Mouse (Mus musculus) skeletal muscle tissue, postnatal 0 days (tissue): ENCODE measurements around the gene Gm20503. TPM values are rescaled to one million over a fixed set of nuclear protein-coding genes. Genes with fewer than 3 reads are reported as not detected.

Experiments used
- polyA plus RNA-seq: library from polyadenylated mRNA; unstranded; fragments of >200 nt; fragmentation: Nextera tagmentation; extraction: Ambion mirVana; gene quantifications from 2 replicates; pipeline ENCODE4 v1.2.1, GENCODE M21; 2015

The Gm20503 gene
- 20.0 and 21.2 TPM in 2 replicates for polyA plus RNA-seq

GRCm38 (mm10) chr4:59002948-59003805 lies at the start of gene Gm20503:
Gm20503 (plus strand) TSS chr4:59003210.

DNA sequence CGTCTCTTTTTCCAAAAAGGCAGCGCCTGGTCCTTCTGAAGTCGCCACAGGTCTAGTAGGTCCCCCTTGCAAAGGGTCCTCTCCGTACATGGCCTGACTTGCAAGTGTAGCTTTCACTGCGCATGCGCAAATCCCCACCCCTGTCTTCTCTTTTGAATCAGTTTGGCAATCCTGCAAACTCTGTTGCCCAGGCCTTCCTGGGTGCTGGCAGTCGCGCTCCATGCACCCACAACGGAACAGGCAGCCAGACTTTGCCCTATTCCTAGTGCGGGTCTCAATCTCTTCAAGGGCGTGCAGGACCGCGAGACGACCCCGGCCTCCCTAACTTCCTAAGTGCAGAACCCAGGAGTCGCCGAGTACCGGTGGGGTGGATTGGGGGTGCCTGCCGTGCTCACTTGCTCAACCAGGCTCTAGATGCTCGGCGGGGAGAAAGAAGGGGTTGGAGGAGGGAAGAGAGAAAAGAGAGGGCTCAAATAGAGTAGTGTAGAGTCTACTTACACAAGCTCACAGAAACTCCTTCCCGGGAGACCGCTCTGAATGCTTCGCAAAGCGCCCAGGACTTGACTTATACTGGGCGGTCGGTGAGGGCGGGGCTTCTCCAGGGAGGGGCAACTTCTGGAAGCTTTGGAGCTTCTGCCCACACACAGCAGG lies 16.3 kb upstream of the Gm20503 start, which contains the start of gene Ptgr1:
TSS of gene Ptgr1 (minus strand) at position 580 of the 651 bp plus-strand sequence.

DNA sequence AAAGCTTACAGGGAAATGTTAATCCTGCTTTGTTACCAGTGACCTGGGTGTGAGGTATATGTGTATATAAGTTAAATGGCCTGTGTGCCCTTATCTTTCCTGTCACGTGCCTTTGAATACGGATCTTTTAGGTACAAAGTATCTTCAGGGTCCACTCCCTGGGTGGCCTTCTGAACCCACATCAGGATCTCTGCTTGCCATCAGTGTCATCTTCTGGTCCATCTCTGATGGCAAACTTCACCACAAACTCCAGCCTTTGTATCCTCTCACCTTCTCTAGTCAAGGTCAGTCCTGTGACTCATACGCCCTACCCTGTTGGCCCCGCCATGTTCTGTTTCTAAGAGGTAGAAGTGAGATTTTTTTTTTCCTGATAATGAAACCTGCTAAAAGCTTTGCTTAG lies 8.2 kb upstream of the Gm20503 start, which contains the start of gene Dnajc25:
TSS of gene Dnajc25 (plus strand) at position 301 of the 400 bp plus-strand sequence.

DNA sequence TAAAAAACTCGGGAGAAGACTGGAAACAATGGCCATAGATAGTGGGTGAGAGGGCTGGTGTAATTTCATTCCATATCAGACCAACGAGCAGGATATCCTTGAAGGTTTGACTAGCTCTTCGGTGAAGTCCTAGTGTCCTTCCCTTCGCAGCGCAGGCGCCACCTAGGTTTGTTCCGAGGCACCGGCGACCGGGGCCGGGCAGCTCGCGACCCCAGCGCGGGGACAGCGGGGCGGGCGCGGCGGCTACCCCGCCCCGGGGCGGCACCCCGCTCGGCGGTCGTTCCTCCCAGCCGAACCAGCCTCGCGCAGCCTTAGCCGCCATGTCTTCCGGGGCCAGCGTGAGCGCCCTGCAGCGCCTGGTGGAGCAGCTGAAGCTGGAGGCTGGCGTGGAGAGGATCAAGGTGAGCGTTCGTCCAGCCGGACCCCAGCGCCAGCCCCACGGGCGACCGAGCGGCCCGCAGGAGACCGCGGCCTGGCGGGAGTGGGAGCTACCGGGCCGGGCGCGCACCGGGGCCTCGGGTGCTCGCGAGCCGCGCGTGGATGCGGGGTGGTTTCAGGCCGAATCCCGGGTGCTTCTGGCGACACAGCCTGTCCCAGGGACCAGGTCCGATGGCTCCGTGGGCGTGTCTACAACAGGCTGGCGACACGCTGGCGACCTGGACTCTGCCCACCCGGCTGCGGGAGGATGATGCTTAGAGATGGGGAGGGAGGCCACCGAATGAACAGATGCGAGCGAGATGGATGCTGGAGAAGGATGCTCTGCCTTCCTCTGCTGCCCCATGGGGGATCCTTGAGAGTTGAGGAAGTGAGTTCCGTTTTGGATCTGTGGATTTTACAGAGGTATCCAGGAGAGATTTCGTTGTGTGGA lies 32.1 kb downstream of the Gm20503 start, which contains the start of gene Gng10:
TSS of gene Gng10 (plus strand) at position 171 of the 868 bp plus-strand sequence.

Other genes starting within 250 kb of the Gm20503 start
- not detected in 2 replicates for gene Olfr267, start 215.5 kb upstream of the Gm20503 start, polyA plus RNA-seq
- 29.9 and 35.4 TPM in 2 replicates for gene Ecpas, start 90.5 kb upstream of the Gm20503 start, polyA plus RNA-seq
- gene Zkscan16, start 59.6 kb upstream of the Gm20503 start, polyA plus RNA-seq, result 0.05 and 0.07 TPM in 2 replicates
- gene Ptgr1, start 16.1 kb upstream of the Gm20503 start, polyA plus RNA-seq, result 7.6 and 10.3 TPM in 2 replicates
- 11.2 and 12.9 TPM in 2 replicates for gene Dnajc25, start 8.1 kb upstream of the Gm20503 start, polyA plus RNA-seq
- gene Gng10, start 31.9 kb downstream of the Gm20503 start, polyA plus RNA-seq, result 45.3 and 60.3 TPM in 2 replicates
- not detected in 2 replicates for gene AI481877, start 135.8 kb downstream of the Gm20503 start, polyA plus RNA-seq
- gene Ugcg, start 186.0 kb downstream of the Gm20503 start, polyA plus RNA-seq, result 7.4 and 8.2 TPM in 2 replicates